Comparison of ENCODE assay signal across 10 mouse cellular contexts in genomic region chr5:147401024-147401423, GRCm38 (mm10). TPM values are rescaled to one million over a fixed set of nuclear protein-coding genes. Genes with fewer than 3 reads are reported as not detected.
DNase-seq lines count a peak whose midpoint lies in the region; ATAC-seq lines count a peak whose summit lies in the region.
"Had no signal": no experiment of that assay in that cellular context is flagged by ENCODE, and none has a peak within 500 bp of the region (broad histone marks: within the 10 kb centered on the region; RNA-seq: fewer than 3 reads in every experiment).

No protein-coding gene starts in this region.

- H3K27ac ChIP-seq in heart, embryonic 14.5 days (replicated peaks in 1 of 2; ENCODE audit: control insufficient read depth in 1 of 2, insufficient read depth in 1 of 2, low read depth in 2 of 2, low read length in 2 of 2): no peak overlapping the region
- no peak overlapping the region for H3K27ac ChIP-seq in forebrain, embryonic 14.5 days (ENCODE audit: low read depth, low read length)
- no peak overlapping the region for H3K27ac ChIP-seq in midbrain, embryonic 14.5 days (replicated peaks; ENCODE audit: low read depth, low read length)

- H3K36me3 ChIP-seq in heart, embryonic 14.5 days (ENCODE audit: control insufficient read depth, insufficient read depth, low read length): no peaks in the 10 kb centered on the region
- no peaks in the 10 kb centered on the region for H3K36me3 ChIP-seq in forebrain, embryonic 14.5 days (ENCODE audit: control insufficient read depth, insufficient read depth, low read length)
- no peaks in the 10 kb centered on the region for H3K36me3 ChIP-seq in midbrain, embryonic 14.5 days (ENCODE audit: control insufficient read depth, insufficient read depth, low read length)

- WGBS in heart, embryonic 14.5 days: 19% methylated on average over 11 of the region's 11 CpGs
- WGBS in forebrain, embryonic 14.5 days: 28% methylated on average over 11 of the region's 11 CpGs
- 26% methylated on average over 11 of the region's 11 CpGs for WGBS in midbrain, embryonic 14.5 days

- H3K27me3 ChIP-seq in heart, embryonic 14.5 days (ENCODE audit: control insufficient read depth, insufficient read depth, low read length): peaks cover 48% of the 10 kb centered on the region
- H3K27me3 ChIP-seq in forebrain, embryonic 14.5 days (replicated peaks; ENCODE audit: control insufficient read depth, insufficient read depth, low read length): peaks cover 32% of the 10 kb centered on the region
- peaks cover 34% of the 10 kb centered on the region for H3K27me3 ChIP-seq in midbrain, embryonic 14.5 days (ENCODE audit: control insufficient read depth, insufficient read depth, low read length)

- no peak for ATAC-seq in heart, embryonic 14.5 days (ENCODE audit: insufficient number of reproducible peaks, insufficient read depth, low FRiP score, low read depth)
- ATAC-seq in forebrain, embryonic 14.5 days: no peak
- no peak for ATAC-seq in midbrain, embryonic 14.5 days (ENCODE audit: low FRiP score, low TSS enrichment)

- no peaks in the 10 kb centered on the region for H3K9me3 ChIP-seq in heart, embryonic 14.5 days (ENCODE audit: control insufficient read depth, low read length)
- H3K9me3 ChIP-seq in forebrain, embryonic 14.5 days (replicated peaks; ENCODE audit: control insufficient read depth, low read length): no peaks in the 10 kb centered on the region
- no peaks in the 10 kb centered on the region for H3K9me3 ChIP-seq in midbrain, embryonic 14.5 days (ENCODE audit: control insufficient read depth, low read length)

- H3K4me2 ChIP-seq in heart, embryonic 14.5 days (ENCODE audit: low read length): peak overlapping the region; percentile 80
- H3K4me2 ChIP-seq in forebrain, embryonic 14.5 days (ENCODE audit: low read length): peak overlapping the region; percentile 69; the same call in 1 of the 2 replicates
- peak overlapping the region; percentile 85 for H3K4me2 ChIP-seq in midbrain, embryonic 14.5 days (ENCODE audit: low read length)

- no peak overlapping the region for H3K9ac ChIP-seq in heart, embryonic 14.5 days (ENCODE audit: low read length)
- H3K9ac ChIP-seq in forebrain, embryonic 14.5 days (ENCODE audit: low read length): no peak overlapping the region
- H3K9ac ChIP-seq in midbrain, embryonic 14.5 days (replicated peaks; ENCODE audit: low read length): peak overlapping the region; percentile 59; the same call in 1 of the 2 replicates

- intact Hi-C loops in heart, postnatal 25 days (cut with DNase I): no loop called here
- intact Hi-C loops in left cerebral cortex, postnatal 25 days (cut with DNase I): loop anchor here (5.0 to 10.0 kb wide), 2 partner anchors 446 to 544 kb away; no protein-coding TSS in a partner anchor

- H3K4me3 ChIP-seq in heart, embryonic 14.5 days (ENCODE audit: control insufficient read depth in 1 of 2, insufficient read depth in 1 of 2, low read depth in 1 of 2, low read length in 2 of 2): peak overlapping the region in 1 of 2 experiments; percentile 46; a peak in 2 of 4 replicates
- H3K4me3 ChIP-seq in forebrain, embryonic 14.5 days (ENCODE audit: low read depth, low read length): 0 out of 2 replicates have a peak overlapping the region, but pooled peaks have one; percentile 37
- H3K4me3 ChIP-seq in midbrain, embryonic 14.5 days (replicated peaks; ENCODE audit: low read depth, low read length): peak overlapping the region; percentile 45

- DNase-seq in heart, postnatal 25 days (ENCODE audit: low spot score): no peak
- peak; percentile 43 for DNase-seq in brain, adult 2 months (ENCODE audit: low read depth, low spot score)
- DNase-seq in forebrain, embryonic 14.5 days (ENCODE audit: low spot score): no peak
- peak; percentile 37 for DNase-seq in midbrain, embryonic 14.5 days
- DNase-seq in ovary, postnatal 36 days (ENCODE audit: low spot score): no peak
- no peak for DNase-seq in right cerebral cortex, postnatal 4 days
- DNase-seq in left cerebral cortex, postnatal 25 days (ENCODE audit: low spot score in 2 of 2): no peak
- DNase-seq: kidney, postnatal 36 days; lung, adult 18-20 months had no signal

- peaks cover 7 to 8% of the 10 kb centered on the region in 2 experiments; a peak in 2 of 4 replicates for H3K4me1 ChIP-seq in heart, embryonic 14.5 days (ENCODE audit: control insufficient read depth in 2 of 2, insufficient read depth in 2 of 2, low read length in 2 of 2)
- no peaks in the 10 kb centered on the region for H3K4me1 ChIP-seq in forebrain, embryonic 14.5 days (ENCODE audit: control insufficient read depth, insufficient read depth, low read length)
- H3K4me1 ChIP-seq in midbrain, embryonic 14.5 days (ENCODE audit: control insufficient read depth, insufficient read depth, low read length): peaks cover 3% of the 10 kb centered on the region; the same call in 1 of the 2 replicates

RNA-seq across cellular contexts. Expression of gene Flt3, which starts 0.7 kb away (rescaled TPM):
- polyA plus RNA-seq in heart, embryonic 14.5 days (2014; fragmentation: Nextera tagmentation; extraction: Ambion mirVana): 0.08 TPM in 1 of 2 replicates, not detected in the other
- under 1 TPM; 0.08 to 0.10 TPM for total RNA-seq in heart, postnatal 25 days (2021)
- 0.04 and 0.25 TPM in 2 replicates for polyA plus RNA-seq in forebrain, embryonic 14.5 days (2014; fragmentation: Nextera tagmentation; extraction: Ambion mirVana)
- polyA plus RNA-seq in midbrain, embryonic 14.5 days (2014; fragmentation: Nextera tagmentation; extraction: Ambion mirVana): 0.27 and 0.34 TPM in 2 replicates
- 1 to 10 TPM; 4.7 to 5.3 TPM for total RNA-seq in left cerebral cortex, postnatal 25 days (2021)

RNA-seq across cellular contexts. Expression of gene Pan3, which starts 28.9 kb away (rescaled TPM):
- polyA plus RNA-seq in heart, embryonic 14.5 days (2014; fragmentation: Nextera tagmentation; extraction: Ambion mirVana): 54.5 and 55.8 TPM in 2 replicates
- 10 to 100 TPM; 29.5 to 34.1 TPM for total RNA-seq in heart, postnatal 25 days (2021)
- 39.7 and 52.6 TPM in 2 replicates for polyA plus RNA-seq in forebrain, embryonic 14.5 days (2014; fragmentation: Nextera tagmentation; extraction: Ambion mirVana)
- polyA plus RNA-seq in midbrain, embryonic 14.5 days (2014; fragmentation: Nextera tagmentation; extraction: Ambion mirVana): 64.8 and 69.5 TPM in 2 replicates
- 10 to 100 TPM; 78.8 to 84.1 TPM for total RNA-seq in left cerebral cortex, postnatal 25 days (2021)

Comparison
In these comparisons a context has a peak if more than half of its experiments do, and no peak if none do; other contexts are left out.
1. DNase-seq: peak in brain, adult 2 months (single experiment) and midbrain, embryonic 14.5 days (single experiment); none in heart, postnatal 25 days (single experiment), forebrain, embryonic 14.5 days (single experiment), ovary, postnatal 36 days (single experiment), right cerebral cortex, postnatal 4 days (single experiment) and left cerebral cortex, postnatal 25 days (0 of 2).
2. Peak in every context shown above with its lines, with median percentiles within 50 percentile points of each other: H3K4me2 ChIP-seq.